Mouse (Mus musculus) hematopoietic stem cell, adult 5-6 weeks (primary cell): ENCODE data around the gene Ror1. TPM values are rescaled to one million over a fixed set of nuclear protein-coding genes. Genes with fewer than 3 reads are reported as not detected.
A peak's percentile ranks its signal among the peaks of the same experiment; 100 is the strongest.

Source experiments
- ATAC-seq, 2 experiments: fragments of 125-278 bp in 1 of 2; replicated peaks in 1 of 2; 2 replicates each; pipeline ENCODE4 v1.8.0; 2016 to 2017; ENCODE audit warnings: inconsistent platforms in 2 of 2, mild to moderate bottlenecking in 2 of 2, moderate number of reproducible peaks in 2 of 2, low read depth in 1 of 2, moderate TSS enrichment in 1 of 2; ENCODE audit not compliant: low FRiP score in 2 of 2, poor library complexity in 2 of 2, severe bottlenecking in 2 of 2, insufficient read depth in 1 of 2, low TSS enrichment in 1 of 2
- total RNA-seq: library from RNA; stranded (forward); fragments of 172-1452, 232-1000 nt; gene quantifications from 2 replicates; pipeline ENCODE4 v1.2.3, GENCODE M21; 2017

Ror1 gene
- total RNA-seq, 1 experiment from 2014 or later, result 0.35 TPM

- ATAC-seq, result peak in 1 of 2 experiments; percentile 42; a peak in 1 of 4 replicates
These were observed 162.9 kb downstream of the Ror1 start for GRCm38 (mm10) chr4:100258462-100258861.

DNA sequence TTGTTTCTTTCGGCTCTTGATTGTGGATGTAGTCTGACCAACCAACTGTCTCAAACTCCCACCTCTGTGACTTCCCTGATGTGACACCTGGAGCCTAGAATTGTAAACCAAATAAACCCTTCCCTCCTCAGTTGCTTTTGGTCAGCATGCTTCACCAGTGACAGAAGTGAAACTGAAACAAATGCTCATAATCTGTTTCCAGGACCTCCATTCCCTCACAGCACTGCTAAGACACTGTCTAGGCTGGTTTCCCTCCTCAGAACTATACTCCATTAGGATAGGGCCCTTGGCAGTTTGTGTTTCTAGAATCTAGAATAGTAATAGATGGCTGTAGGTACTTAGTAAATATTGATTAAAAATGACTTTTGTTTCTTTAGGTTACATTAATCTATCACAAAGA is 168.3 kb downstream of the Ror1 start:
- ATAC-seq, result no peak

DNA sequence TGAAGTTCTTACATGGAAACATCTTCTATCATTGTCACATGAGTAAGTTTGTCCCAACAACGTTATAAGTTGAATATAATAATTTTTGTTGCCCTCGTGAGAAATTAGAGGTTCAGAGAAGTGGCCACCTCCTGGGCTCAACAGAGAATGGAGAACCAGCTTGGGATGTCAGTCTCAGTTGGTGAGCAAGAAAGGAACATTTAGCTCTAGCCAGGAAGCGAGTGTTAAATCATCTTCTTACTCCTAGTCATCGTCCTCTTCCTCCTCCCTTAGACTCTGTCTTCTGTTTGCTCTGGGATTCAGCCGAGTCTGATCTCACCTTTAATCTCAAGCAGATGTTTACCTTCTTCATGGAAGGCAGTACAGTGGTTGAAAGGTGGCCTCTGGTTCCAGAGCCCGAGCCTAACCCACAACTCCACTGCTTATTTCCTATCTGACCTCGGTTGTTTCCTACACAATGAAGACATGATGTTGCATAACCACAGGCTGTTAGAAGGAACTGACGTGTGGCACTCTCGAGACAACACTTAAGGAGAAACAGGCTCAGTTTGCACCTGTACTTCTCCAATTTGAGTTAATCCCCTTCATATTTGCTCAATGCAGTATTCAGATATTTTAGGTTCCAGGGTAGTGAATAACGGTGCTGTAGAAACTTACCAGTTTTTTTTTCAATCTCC is 175.6 kb downstream of the Ror1 start:
- ATAC-seq, result peak; percentile 99

DNA sequence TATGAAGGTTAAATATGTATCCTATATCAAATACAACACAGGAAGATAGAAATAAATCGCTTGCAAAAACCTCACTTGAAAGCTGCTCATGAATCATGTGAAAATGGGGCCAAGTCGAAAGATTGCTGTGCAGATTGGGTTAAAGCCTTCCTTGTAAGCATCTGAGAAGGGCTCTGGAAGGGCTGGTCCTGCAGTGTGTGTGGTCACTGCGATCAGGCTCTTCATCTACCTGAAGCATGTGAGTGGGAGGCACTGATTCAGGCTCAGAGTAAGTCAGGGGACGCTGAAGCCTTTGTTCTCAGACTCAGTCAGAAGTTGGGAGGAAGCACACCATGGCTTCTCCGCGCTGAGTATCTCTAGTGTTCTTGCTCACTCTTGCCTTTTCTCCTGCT is 176.1 kb downstream of the Ror1 start:
- ATAC-seq, result peak; percentile 13 to 37; a peak in 3 of 4 replicates

GRCm38 (mm10) chr4:100273356-100273755 is 177.8 kb downstream of the Ror1 start:
- ATAC-seq, result no peak

GRCm38 (mm10) chr4:100273807-100274480 is 178.4 kb downstream of the Ror1 start:
- no peak for ATAC-seq

DNA sequence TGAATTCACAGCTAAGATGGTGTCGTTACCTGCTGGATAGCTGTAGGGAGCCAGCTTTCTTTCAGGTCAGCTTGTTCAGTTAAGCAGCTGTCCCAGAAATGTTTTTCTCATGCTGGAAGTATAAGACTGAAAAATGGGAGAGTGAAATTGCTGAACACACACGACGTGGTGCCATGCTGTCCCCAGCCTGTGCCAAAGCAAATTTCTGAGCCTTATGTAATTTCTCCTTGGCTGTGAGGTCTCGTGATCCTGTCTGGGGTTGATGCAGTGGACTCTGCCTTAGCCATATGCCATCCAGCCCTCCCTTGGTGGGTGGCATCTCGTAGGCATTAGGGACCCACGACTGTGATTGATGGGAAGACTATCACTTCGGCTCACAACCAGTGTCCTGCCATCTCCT is 180.9 kb downstream of the Ror1 start:
- ATAC-seq, result no peak

GRCm38 (mm10) chr4:100276970-100277369 is 181.4 kb downstream of the Ror1 start:
- no peak for ATAC-seq

- ATAC-seq, result no peak
These were observed 187.7 kb downstream of the Ror1 start for GRCm38 (mm10) chr4:100283171-100283880.

DNA sequence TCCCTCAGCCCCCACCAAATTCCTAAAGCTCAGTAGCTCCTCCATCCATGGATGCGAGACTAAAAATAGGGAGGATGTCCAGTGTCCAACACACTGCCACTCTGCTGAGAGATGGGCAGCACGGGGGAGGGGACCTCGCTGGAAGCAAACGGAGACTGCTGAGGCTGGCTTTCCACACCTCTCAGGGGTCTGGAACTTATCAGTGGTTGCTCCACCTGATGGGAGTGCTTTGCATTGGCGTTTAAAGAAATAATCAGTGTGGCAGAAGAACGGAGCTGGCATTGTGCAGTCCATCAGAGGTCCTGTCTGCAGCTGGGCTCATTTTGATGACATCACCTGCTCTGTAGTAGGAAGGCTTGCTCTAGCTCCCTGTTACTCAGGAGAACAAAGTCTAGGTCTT is 188.9 kb downstream of the Ror1 start:
- no peak for ATAC-seq

DNA sequence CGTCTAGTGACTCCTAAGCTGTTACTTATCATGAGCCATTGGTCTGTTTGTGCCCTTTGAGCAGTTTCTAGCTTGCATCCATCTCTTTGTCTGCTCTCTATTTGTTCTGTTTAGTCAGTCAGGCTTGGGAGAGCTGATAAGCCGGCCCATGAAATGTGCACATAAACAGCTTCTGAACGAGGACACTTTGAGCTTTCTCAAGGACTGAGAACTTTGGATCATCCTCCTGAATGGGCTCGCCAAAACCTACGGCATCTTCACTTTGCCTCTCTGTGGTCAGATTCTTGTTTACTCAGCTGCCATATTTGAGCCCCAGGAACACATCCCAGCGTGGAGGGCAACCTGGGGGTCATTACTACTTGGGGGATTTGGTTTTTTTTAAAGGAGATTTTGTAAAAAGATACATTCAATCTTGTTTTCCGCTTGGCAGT is 190.5 kb downstream of the Ror1 start:
- no peak for ATAC-seq

- no peak for ATAC-seq
These were observed 191.2 kb downstream of the Ror1 start for GRCm38 (mm10) chr4:100286800-100287199.

- no peak for ATAC-seq
These were observed 192.2 kb downstream of the Ror1 start for GRCm38 (mm10) chr4:100287829-100288228.

DNA sequence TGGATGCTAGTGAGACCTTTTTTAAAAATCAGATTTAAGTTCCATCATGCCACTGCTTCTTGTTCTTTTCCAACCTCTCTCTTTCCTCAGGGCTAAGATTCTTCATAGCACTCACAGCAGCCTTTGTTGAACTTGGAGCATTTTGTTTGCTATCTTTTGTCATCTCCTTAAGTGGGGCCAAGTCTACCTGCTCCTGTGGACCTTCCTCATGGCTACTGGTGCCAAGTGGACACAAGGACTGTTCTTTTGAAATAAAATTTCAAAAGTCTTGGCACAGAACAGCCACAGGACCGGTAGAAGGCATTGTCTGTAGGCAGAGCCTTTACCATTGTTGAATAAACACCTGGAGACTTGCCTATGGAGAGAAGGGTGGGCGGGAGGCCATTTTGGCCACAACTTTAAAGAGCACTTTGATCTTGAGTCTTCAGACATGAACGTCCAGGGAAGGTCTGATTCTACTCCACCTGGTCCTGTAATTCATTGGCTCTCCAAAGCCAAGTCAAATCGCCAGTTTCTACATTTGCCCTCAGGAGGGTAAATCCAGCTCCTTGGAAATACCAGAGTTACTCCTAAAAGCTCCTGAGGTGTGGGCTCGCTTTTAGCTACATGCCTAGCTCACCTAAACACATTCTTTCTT is 195.5 kb downstream of the Ror1 start:
- ATAC-seq, result no peak

- no peak for ATAC-seq
These were observed 202.1 kb downstream of the Ror1 start for GRCm38 (mm10) chr4:100297678-100298077.

- no peak for ATAC-seq
These were observed 203.0 kb downstream of the Ror1 start for GRCm38 (mm10) chr4:100298566-100298965.

GRCm38 (mm10) chr4:100300171-100300570 is 204.6 kb downstream of the Ror1 start:
- no peak for ATAC-seq

- ATAC-seq, result no peak
These were observed 205.8 kb downstream of the Ror1 start for GRCm38 (mm10) chr4:100301423-100301822.
